Mouse (Mus musculus) hindbrain, embryonic 11.5 days (tissue): Measurements from ENCODE around the gene Tle6. TPM values are rescaled to one million over a fixed set of nuclear protein-coding genes. Genes with fewer than 3 reads are reported as not detected.

Source experiments
- ATAC-seq: fragments of 200-750 bp; cut with Nextera tagmentation; 2 replicates; pipeline ENCODE4 v1.8.0; 2017; ENCODE audit warnings: mild to moderate bottlenecking, moderate TSS enrichment, moderate library complexity; ENCODE audit not compliant: low FRiP score
- DNase-seq: peaks from one replicate; pipeline ENCODE4 v3.0.0-alpha.2; 2015; ENCODE audit warnings: low spot score
- H3K27ac ChIP-seq: fragments of 300-500 bp; sonication (generic); 2 replicates; pipeline ENCODE4 v1.5.1; 2014; ENCODE audit warnings: mild to moderate bottlenecking, low read depth, low read length
- H3K27me3 ChIP-seq: fragments of 300-500 bp; sonication (generic); 2 replicates; pipeline ENCODE4 v1.6.1; 2014; ENCODE audit warnings: mild to moderate bottlenecking, low read length, moderate library complexity, mixed read lengths; ENCODE audit not compliant: control insufficient read depth, insufficient read depth
- H3K36me3 ChIP-seq: fragments of 300-500 bp; sonication (generic); 2 replicates; pipeline ENCODE4 v1.6.1; 2014; ENCODE audit warnings: mild to moderate bottlenecking, low read length, moderate library complexity, mixed read lengths; ENCODE audit not compliant: control insufficient read depth, insufficient read depth
- H3K4me1 ChIP-seq: fragments of 300-500 bp; sonication (generic); replicated peaks from 2 replicates; pipeline ENCODE4 v1.6.1; 2014; ENCODE audit warnings: low read length, mixed read lengths; ENCODE audit not compliant: control insufficient read depth, insufficient read depth
- H3K4me2 ChIP-seq: fragments of 300-500 bp; sonication (generic); replicated peaks from 2 replicates; pipeline ENCODE4 v1.6.1; 2014; ENCODE audit warnings: mild to moderate bottlenecking, low read depth, low read length
- H3K4me3 ChIP-seq: fragments of 300-500 bp; sonication (generic); 2 replicates; pipeline ENCODE4 v1.5.1; 2014; ENCODE audit warnings: low read depth, low read length
- H3K9ac ChIP-seq: fragments of 300-500 bp; sonication (generic); 2 replicates; pipeline ENCODE4 v1.6.1; 2014; ENCODE audit warnings: low read depth, low read length
- H3K9me3 ChIP-seq: fragments of 300-500 bp; sonication (generic); 2 replicates; pipeline ENCODE4 v1.6.1; 2016; ENCODE audit warnings: low read length; ENCODE audit not compliant: control insufficient read depth
- WGBS: fragments of 180-500 bp; shearing (Covaris S2); extraction: QIAGEN DNeasy Blood & Tissue Kit; methylation state at CpG from one replicate; pipeline ENCODE4 v1.1.7; 2014; 5-methylcytosine and 5-hydroxymethylcytosine counted together
- polyA plus RNA-seq: library from polyadenylated mRNA; unstranded; fragments of >200 nt; fragmentation: Nextera tagmentation; extraction: Ambion mirVana; gene quantifications from 2 replicates; pipeline ENCODE4 v1.2.1, GENCODE M21; 2014

The Tle6 gene
- polyA plus RNA-seq, 1 experiment from 2014 or later, result 5.1 TPM

GRCm38 (mm10) chr10:81626994-81627835 is 26.3 kb upstream of the Tle6 start, which contains the start of gene Sirt6:
Gene Sirt6, minus strand, starts transcription at chr10:81627797.
- ATAC-seq (peak; percentile 89), DNase-seq (peak; percentile 96)
- H3K27me3 ChIP-seq, result no peaks in the 10 kb centered on the region
- H3K4me2 ChIP-seq, result peak within 1 kb of the TSS; percentile 61
- H3K4me1 ChIP-seq, result peaks cover 3% of the 10 kb centered on the region; the same call in 1 of the 2 replicates
- 0 out of 2 replicates have a peak, but pooled peaks cover 5% of the 10 kb centered on the region for H3K36me3 ChIP-seq
- peak within 1 kb of the TSS; percentile 64 for H3K4me3 ChIP-seq
- H3K9me3 ChIP-seq, result no peaks in the 10 kb centered on the region
- 6% methylated on average over 40 of the region's 40 CpGs for WGBS
- H3K27ac ChIP-seq, result peak within 1 kb of the TSS; percentile 80
- peak within 1 kb of the TSS; percentile 80 for H3K9ac ChIP-seq

GRCm38 (mm10) chr10:81626101-81626993 is 25.5 kb upstream of the Tle6 start:
- ATAC-seq (peak; percentile 16), DNase-seq (no peak)
- Histone ChIP-seq H3K4me2 (peak overlapping the region; percentile 61), H3K9me3 (no peaks in the 10 kb centered on the region), H3K4me1 (peaks cover 3% of the 10 kb centered on the region; the same call in 1 of the 2 replicates), H3K27ac (no peak overlapping the region; the same call in 1 of the 2 replicates), H3K36me3 (0 out of 2 replicates have a peak, but pooled peaks cover 5% of the 10 kb centered on the region), H3K4me3 (peak overlapping the region; percentile 64), H3K27me3 (no peaks in the 10 kb centered on the region), H3K9ac (peak overlapping the region; percentile 80)
- 94% methylated on average over 22 of the region's 22 CpGs for WGBS

GRCm38 (mm10) chr10:81623441-81623840 is 22.6 kb upstream of the Tle6 start:
- H3K4me3 ChIP-seq, result no peak overlapping the region
- no peaks in the 10 kb centered on the region for H3K27me3 ChIP-seq
- 57% methylated on average over 8 of the region's 8 CpGs for WGBS
- no peak for ATAC-seq
- no peak overlapping the region for H3K4me2 ChIP-seq
- H3K27ac ChIP-seq, result no peak overlapping the region
- DNase-seq, result no peak
- H3K9ac ChIP-seq, result no peak overlapping the region
- peaks cover 3% of the 10 kb centered on the region; the same call in 1 of the 2 replicates for H3K4me1 ChIP-seq
- no peaks in the 10 kb centered on the region for H3K9me3 ChIP-seq
- H3K36me3 ChIP-seq, result 0 out of 2 replicates have a peak, but pooled peaks cover 8% of the 10 kb centered on the region

GRCm38 (mm10) chr10:81620786-81621185 is 19.9 kb upstream of the Tle6 start:
- no peaks in the 10 kb centered on the region for H3K27me3 ChIP-seq
- H3K9ac ChIP-seq, result no peak overlapping the region
- H3K27ac ChIP-seq, result no peak overlapping the region
- no peaks in the 10 kb centered on the region for H3K9me3 ChIP-seq
- 58% methylated on average over 9 of the region's 9 CpGs for WGBS
- H3K4me1 ChIP-seq, result no peaks in the 10 kb centered on the region
- H3K4me3 ChIP-seq, result no peak overlapping the region
- 0 out of 2 replicates have a peak, but pooled peaks cover 8% of the 10 kb centered on the region for H3K36me3 ChIP-seq
- ATAC-seq, result no peak
- H3K4me2 ChIP-seq, result no peak overlapping the region
- DNase-seq, result no peak

GRCm38 (mm10) chr10:81619976-81620375 is 19.1 kb upstream of the Tle6 start:
- DNase-seq (no peak), ATAC-seq (no peak)
- Histone ChIP-seq H3K27ac (no peak overlapping the region), H3K4me1 (no peaks in the 10 kb centered on the region), H3K27me3 (no peaks in the 10 kb centered on the region), H3K9ac (no peak overlapping the region), H3K36me3 (0 out of 2 replicates have a peak, but pooled peaks cover 8% of the 10 kb centered on the region), H3K9me3 (no peaks in the 10 kb centered on the region), H3K4me2 (no peak overlapping the region), H3K4me3 (no peak overlapping the region)
- WGBS, result 86% methylated on average over 5 of the region's 5 CpGs

- Histone ChIP-seq H3K4me1 (no peaks in the 10 kb centered on the region), H3K27ac (no peak overlapping the region), H3K9ac (no peak overlapping the region), H3K4me2 (no peak overlapping the region), H3K9me3 (no peaks in the 10 kb centered on the region), H3K27me3 (no peaks in the 10 kb centered on the region), H3K36me3 (no peaks in the 10 kb centered on the region), H3K4me3 (no peak overlapping the region)
- 66% methylated on average over 6 of the region's 6 CpGs for WGBS
- no peak for DNase-seq
- no peak for ATAC-seq
Observed at GRCm38 (mm10) chr10:81615486-81615885, 14.6 kb upstream of the Tle6 start.

GRCm38 (mm10) chr10:81612779-81613178 is 11.9 kb upstream of the Tle6 start:
- Histone ChIP-seq H3K4me2 (no peak overlapping the region), H3K9me3 (no peaks in the 10 kb centered on the region), H3K36me3 (no peaks in the 10 kb centered on the region), H3K4me3 (no peak overlapping the region), H3K27ac (no peak overlapping the region), H3K9ac (no peak overlapping the region), H3K4me1 (no peaks in the 10 kb centered on the region), H3K27me3 (no peaks in the 10 kb centered on the region)
- no peak for DNase-seq
- WGBS, result 66% methylated on average over 3 of the region's 3 CpGs
- no peak for ATAC-seq

GRCm38 (mm10) chr10:81608308-81608707 is 7.4 kb upstream of the Tle6 start:
- Histone ChIP-seq H3K27ac (no peak overlapping the region), H3K4me1 (no peaks in the 10 kb centered on the region), H3K36me3 (no peaks in the 10 kb centered on the region), H3K9me3 (no peaks in the 10 kb centered on the region), H3K27me3 (no peaks in the 10 kb centered on the region), H3K4me2 (no peak overlapping the region), H3K4me3 (no peak overlapping the region), H3K9ac (no peak overlapping the region)
- 80% methylated on average over 1 of the region's 1 CpGs for WGBS
- ATAC-seq, result no peak
- no peak for DNase-seq
